Mouse (Mus musculus) T-cell, adult 2 months (primary cell): ENCODE results near the gene Aspdh.

Source experiments
- DNase-seq: peaks from one replicate; pipeline ENCODE4 v3.0.0; 2022; ENCODE audit warnings: low spot score

Aspdh gene

GRCm38 (mm10) chr7:44471880-44472557, 6.8 kb downstream of the Aspdh start:
- no peak for DNase-seq

GRCm38 (mm10) chr7:44472558-44472885, 7.3 kb downstream of the Aspdh start:
- no peak for DNase-seq

GRCm38 (mm10) chr7:44472961-44473646, 7.9 kb downstream of the Aspdh start:
- DNase-seq = no peak

- no peak for DNase-seq
Observed at GRCm38 (mm10) chr7:44474419-44474818, 9.2 kb downstream of the Aspdh start.

- no peak for DNase-seq
Observed at GRCm38 (mm10) chr7:44475046-44475614, 9.9 kb downstream of the Aspdh start.

GRCm38 (mm10) chr7:44482836-44483435, 17.7 kb downstream of the Aspdh start:
- no peak for DNase-seq

- no peak for DNase-seq
Observed at GRCm38 (mm10) chr7:44484109-44484508, 18.9 kb downstream of the Aspdh start.

- DNase-seq = peak; percentile 60
Observed at GRCm38 (mm10) chr7:44484841-44485571, 19.8 kb downstream of the Aspdh start.

GRCm38 (mm10) chr7:44485572-44486195, 20.5 kb downstream of the Aspdh start:
- DNase-seq = no peak

GRCm38 (mm10) chr7:44486927-44487575, 21.9 kb downstream of the Aspdh start:
- DNase-seq = no peak

GRCm38 (mm10) chr7:44487936-44488335, 22.7 kb downstream of the Aspdh start:
- no peak for DNase-seq

- DNase-seq = no peak
Observed at GRCm38 (mm10) chr7:44488545-44488944, 23.4 kb downstream of the Aspdh start.

GRCm38 (mm10) chr7:44490281-44490680, 25.1 kb downstream of the Aspdh start:
- no peak for DNase-seq

- no peak for DNase-seq
Observed at GRCm38 (mm10) chr7:44491391-44491790, 26.2 kb downstream of the Aspdh start.

- no peak for DNase-seq
Observed at GRCm38 (mm10) chr7:44492166-44492826, 27.1 kb downstream of the Aspdh start.

- DNase-seq = no peak
Observed at GRCm38 (mm10) chr7:44494681-44495080, 29.5 kb downstream of the Aspdh start.

GRCm38 (mm10) chr7:44495086-44495485, 29.9 kb downstream of the Aspdh start:
- DNase-seq = no peak

- peak; percentile 99 for DNase-seq
Observed at GRCm38 (mm10) chr7:44495992-44496770, 31.0 kb downstream of the Aspdh start, which contains the start of the genes Emc10 and Fam71e1. Gene Emc10 (minus strand): TSS chr7:44496529. Gene Fam71e1 (plus strand): TSS chr7:44496581.

- DNase-seq = no peak
Observed at GRCm38 (mm10) chr7:44496771-44497109, 31.5 kb downstream of the Aspdh start.
